26 mouse cellular contexts compared by ENCODE assay signal in the genomic region with DNA sequence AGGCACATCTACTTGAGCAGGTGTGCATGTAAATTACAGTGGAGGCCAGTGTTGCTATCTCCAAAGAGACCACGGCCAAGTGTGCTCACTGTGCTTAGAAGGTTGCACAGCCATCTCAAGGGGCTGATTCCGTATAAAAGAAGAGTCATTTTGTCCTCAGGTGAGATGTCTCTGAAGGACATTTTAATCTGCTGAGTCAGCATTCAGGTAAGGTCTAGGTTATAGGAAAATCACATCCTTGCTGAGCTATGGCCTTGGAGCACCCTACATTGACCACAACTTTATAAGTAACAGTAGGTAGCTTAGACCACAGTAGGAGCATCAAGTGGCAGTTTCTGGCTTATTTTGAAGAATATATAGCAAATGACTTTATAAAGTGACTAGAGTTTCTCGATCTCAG.
"Had no signal": no experiment of that assay in that cellular context is flagged by ENCODE, and none has a peak within 500 bp of the region (broad histone marks: within the 10 kb centered on the region; RNA-seq: fewer than 3 reads in every experiment).

No protein-coding gene starts in this region.

- H3K9me3 ChIP-seq: embryonic facial prominence, embryonic 10.5 days; embryonic facial prominence, embryonic 12.5 days; embryonic facial prominence, embryonic 13.5 days; embryonic facial prominence, embryonic 15.5 days; forebrain, embryonic 10.5 days; forebrain, embryonic 12.5 days; forebrain, embryonic 13.5 days; forebrain, embryonic 15.5 days had no signal

- H3K27ac ChIP-seq: embryonic facial prominence, embryonic 10.5 days; embryonic facial prominence, embryonic 12.5 days; embryonic facial prominence, embryonic 13.5 days; embryonic facial prominence, embryonic 15.5 days; forebrain, embryonic 10.5 days; forebrain, embryonic 12.5 days; forebrain, embryonic 13.5 days; forebrain, embryonic 15.5 days; gastrocnemius, adult 2 months; heart, adult 2 months had no signal

- H3K27me3 ChIP-seq: embryonic facial prominence, embryonic 12.5 days; embryonic facial prominence, embryonic 13.5 days; embryonic facial prominence, embryonic 15.5 days; forebrain, embryonic 12.5 days; forebrain, embryonic 13.5 days; forebrain, embryonic 15.5 days had no signal

- DNase-seq: cerebellum, adult 9-11 months; cerebellum, postnatal 10 days; cerebellum, postnatal 14 days; cerebellum, postnatal 25 days; cerebellum, postnatal 36 days; embryo, embryonic 11 days; forebrain, postnatal 0 days; gastrocnemius, adult 2 months; gastrocnemius, postnatal 10 days; gastrocnemius, postnatal 14 days; gastrocnemius, postnatal 25 days; heart, adult 11 months; heart, adult 18-20 months; heart, adult 2 months had no signal

- H3K4me2 ChIP-seq: embryonic facial prominence, embryonic 12.5 days; embryonic facial prominence, embryonic 13.5 days; embryonic facial prominence, embryonic 15.5 days; forebrain, embryonic 12.5 days; forebrain, embryonic 13.5 days; forebrain, embryonic 15.5 days; heart, embryonic 11.5 days had no signal

- H3K36me3 ChIP-seq: embryonic facial prominence, embryonic 10.5 days; embryonic facial prominence, embryonic 12.5 days; embryonic facial prominence, embryonic 13.5 days; embryonic facial prominence, embryonic 15.5 days; forebrain, embryonic 10.5 days; forebrain, embryonic 12.5 days; forebrain, embryonic 15.5 days had no signal

- H3K4me1 ChIP-seq: embryonic facial prominence, embryonic 10.5 days; embryonic facial prominence, embryonic 12.5 days; embryonic facial prominence, embryonic 13.5 days; embryonic facial prominence, embryonic 15.5 days; forebrain, embryonic 10.5 days; forebrain, embryonic 12.5 days; forebrain, embryonic 13.5 days; forebrain, embryonic 15.5 days had no signal

- H3K9ac ChIP-seq: embryonic facial prominence, embryonic 12.5 days; embryonic facial prominence, embryonic 13.5 days; embryonic facial prominence, embryonic 15.5 days; forebrain, embryonic 12.5 days; forebrain, embryonic 13.5 days; forebrain, embryonic 15.5 days; forebrain, postnatal 0 days had no signal

- H3K4me3 ChIP-seq: embryonic facial prominence, embryonic 10.5 days; embryonic facial prominence, embryonic 12.5 days; embryonic facial prominence, embryonic 13.5 days; embryonic facial prominence, embryonic 15.5 days; erythroblast, embryonic 14.5 days; forebrain, embryonic 10.5 days; forebrain, embryonic 12.5 days; forebrain, embryonic 13.5 days; forebrain, embryonic 15.5 days; gastrocnemius, adult 2 months; heart, adult 2 months had no signal

- ATAC-seq: forebrain, embryonic 13.5 days; forebrain, embryonic 14.5 days; forebrain, embryonic 15.5 days; forebrain, embryonic 16.5 days; forebrain, postnatal 0 days had no signal
